Mouse (Mus musculus) cerebellum, postnatal 10 days (tissue): ENCODE results near the gene Atp1a1.

Experiments
- DNase-seq, 2 experiments: peaks; one replicate each; pipeline ENCODE4 v3.0.0; 2021; ENCODE audit warnings: mixed read lengths in 2 of 2

Gene Atp1a1

DNA sequence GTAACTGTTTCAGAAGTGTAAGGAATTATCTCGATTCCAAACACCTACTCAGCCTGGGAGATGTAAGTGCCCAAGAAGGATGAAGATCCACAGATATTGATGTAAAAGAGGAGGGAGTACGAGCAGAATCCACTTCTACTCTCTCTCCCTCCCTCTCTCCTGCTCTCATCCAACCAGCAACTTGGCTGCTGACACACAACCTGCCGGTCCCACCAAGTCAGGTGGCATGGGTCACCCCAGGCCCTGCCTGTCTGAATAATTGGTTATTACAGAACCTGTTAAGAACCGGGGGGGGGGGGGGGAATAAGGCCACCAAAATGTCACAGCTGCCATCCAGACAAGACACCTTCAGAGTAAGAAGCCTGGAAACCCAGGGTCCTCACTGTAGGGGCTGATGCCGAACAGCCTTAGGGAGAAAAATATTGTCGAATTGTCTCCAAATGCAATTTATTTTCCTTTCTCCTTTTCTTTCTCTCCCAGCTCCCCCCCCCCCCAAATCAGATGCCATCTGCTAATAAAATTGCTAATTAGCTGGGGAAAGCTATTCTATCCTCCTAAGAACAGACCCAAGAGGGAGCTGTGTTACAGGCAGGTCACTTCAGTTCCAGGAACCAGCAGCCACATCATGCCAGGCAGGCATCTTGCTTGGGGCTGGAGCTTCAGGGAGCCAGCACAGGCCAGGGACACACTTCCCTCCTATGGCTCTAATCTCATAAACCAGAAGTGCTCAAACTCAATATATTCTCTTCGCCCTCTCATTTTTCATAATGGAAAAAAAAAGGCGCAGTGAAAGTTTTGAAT, 6.7 kb upstream of the Atp1a1 start:
- DNase-seq, result peak in 1 of 2 experiments; percentile 62

DNA sequence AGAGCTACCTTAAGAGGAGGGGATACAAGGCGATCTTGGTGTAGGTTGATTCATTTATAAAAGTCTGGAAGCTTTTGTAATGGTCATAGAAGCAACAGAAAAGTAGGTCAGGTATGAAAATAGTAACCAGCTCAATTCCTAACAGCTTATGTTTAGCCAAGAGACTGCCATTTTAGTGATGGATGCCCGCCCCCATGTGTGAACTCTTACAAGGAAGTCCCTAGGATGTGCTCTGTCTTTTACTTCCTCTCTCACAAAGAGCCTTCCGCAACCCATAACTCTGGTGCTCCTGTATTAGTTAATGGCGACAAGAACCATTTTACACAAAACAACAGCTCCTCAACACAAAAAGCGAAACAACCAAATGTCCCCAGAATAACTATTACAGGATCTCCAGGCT, 4.8 kb upstream of the Atp1a1 start:
- DNase-seq, result no peak

DNA sequence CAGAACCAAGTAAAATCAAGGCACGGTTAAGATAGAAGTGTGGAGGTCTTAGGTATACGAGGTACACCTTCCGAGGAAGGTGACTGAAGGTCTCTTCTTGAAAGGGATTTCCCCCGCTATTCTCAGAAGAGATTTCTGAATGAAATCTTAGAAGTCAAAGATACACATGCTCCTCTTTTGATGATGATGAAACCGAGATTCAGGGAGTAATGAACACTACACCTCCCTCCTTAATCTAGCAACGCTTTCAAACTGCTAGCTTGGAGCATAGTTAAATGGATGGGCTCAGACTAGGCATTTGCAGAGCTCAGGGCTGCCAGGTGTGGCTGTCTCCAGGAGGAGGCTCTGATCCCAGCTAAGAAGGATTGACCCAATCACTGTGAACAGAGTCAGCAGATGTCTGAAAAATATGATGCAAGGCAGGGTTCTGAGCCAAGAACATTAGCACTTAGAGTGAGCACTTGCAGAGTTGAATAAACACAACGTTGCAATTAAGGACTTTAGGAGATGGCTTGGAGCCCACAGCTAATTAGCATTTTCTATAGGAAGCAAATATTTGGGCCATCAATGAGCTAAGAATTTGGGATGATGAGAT, 2.5 kb upstream of the Atp1a1 start:
- DNase-seq, result peak in 1 of 2 experiments; percentile 35

DNA sequence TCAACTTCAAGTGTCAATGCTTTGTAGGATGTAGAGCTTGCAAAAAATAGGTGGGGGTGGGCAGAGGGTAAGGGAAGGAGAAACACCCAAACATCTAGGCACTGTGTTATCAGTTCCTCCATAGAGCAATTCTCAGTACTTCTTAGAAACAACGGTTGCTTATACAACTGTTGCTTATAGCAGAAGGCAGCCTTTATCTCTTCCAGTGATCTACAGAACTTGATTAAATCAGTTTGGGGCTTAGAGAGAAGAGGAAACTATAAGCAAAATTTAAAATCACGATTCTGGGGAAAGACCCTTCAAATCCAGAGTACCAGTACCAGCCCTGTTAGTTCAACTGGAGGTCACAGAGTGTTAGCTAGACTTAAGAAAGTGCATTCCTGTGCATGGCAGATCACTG, 1.2 kb upstream of the Atp1a1 start:
- no peak for DNase-seq

DNA sequence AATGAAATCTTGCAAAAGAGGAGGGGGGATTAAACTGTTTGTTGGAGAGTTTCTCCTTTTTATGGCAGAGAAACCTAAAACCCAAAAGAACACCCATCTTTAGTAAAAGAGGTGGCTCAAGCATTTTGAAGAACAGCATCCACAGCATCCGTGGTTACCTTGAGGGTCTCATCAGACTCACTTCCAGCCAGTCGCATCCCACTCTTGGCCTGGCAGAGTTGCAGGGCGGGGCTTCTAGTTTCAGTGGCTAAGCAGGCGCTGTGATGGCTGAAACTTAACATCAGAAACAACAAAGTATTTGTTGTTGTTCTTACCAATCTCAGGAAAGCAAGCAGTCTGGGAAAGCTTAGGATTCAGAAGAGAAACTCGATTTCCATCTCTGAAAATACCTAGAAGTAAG, 807 bp upstream of the Atp1a1 start:
- peak in 1 of 2 experiments; percentile 34 for DNase-seq

DNA sequence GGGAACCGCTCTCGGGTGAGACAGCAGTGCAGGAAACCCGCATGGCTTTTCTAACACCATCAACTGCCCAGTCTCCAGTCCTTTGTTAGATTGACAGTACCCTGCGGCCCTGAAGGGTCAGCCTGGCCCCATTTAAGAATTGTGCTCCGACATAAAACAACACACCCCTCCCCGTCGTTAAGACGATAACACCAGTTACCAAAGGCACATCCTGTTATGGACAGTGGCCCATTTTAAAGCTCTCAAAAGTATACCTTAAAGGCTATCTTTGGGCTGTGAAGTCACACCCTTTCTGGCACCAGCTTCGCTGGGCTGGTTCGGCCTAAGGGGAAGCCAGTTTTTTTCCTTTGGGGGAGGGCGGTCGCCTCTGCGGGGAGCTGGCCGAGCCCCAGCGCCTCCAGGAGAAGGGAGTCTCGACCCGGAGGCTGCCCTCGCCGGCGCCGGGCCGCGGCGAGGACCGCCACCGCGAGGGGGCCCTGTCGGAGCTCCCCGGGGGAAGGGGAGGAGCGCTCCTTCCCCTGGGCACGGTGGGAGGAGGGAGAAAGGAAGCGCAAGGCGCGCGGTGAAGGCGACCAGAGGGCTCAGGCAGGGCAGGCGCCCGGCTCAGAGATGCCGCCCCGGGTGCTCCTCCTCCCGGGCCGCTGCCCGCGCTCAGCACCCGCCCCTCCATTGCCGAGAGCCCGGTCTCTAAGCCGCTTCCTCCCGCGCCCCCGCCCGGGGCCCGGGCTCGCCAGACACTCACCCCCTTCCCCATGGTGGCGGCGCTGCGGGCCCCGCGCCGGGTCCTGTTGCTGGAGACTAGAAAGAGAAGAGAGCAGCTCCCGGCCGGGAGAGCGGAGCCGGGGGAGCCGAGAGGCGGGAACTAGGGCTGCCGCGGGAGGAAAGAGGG, 579 bp downstream of the Atp1a1 start:
- DNase-seq, result peak; percentile 88 to 89

DNA sequence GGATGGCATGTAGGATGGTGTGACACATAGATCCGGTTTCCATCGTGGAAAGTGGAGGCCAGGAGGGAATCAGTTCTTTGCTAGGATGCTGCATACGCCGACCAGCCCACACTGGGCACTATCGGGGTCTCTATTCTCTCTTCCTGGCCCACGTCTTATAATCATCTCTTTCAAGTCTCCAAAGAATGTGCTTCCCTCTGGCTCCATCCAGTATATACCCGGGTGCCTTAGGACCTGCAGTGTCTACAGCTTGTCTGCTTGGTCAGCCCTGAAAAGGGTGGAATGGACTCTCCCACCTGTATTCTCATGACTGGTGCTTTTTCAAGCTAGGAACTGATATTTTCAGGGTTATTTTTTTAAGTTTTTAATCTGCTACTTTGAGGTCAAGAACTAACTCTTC, 1.3 kb downstream of the Atp1a1 start:
- DNase-seq, result no peak

DNA sequence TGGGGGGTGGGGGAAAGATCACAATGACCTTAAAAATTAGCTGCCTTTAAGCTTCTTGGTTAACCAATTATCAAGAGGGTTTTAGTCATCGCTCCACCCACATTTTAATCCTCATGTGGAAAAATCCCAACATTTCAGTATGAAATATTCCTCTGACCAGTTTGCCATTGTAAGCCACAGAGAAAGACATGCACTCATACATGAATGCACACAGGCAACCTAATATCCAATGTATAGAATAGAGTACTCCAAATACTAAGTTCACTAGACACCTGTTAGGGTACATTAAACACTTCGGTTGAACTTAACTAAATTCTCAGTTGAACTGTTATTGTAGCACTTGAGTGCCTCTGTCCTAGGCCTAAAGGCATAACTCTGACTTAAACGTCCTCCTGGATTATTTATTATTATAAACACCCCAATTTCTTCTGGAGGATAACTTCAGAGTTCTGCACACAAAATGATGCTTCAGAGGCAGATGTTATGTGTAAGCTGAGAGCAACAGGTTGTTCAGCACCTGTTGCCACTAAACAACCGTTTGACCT, 1.9 kb downstream of the Atp1a1 start:
- DNase-seq, result no peak

DNA sequence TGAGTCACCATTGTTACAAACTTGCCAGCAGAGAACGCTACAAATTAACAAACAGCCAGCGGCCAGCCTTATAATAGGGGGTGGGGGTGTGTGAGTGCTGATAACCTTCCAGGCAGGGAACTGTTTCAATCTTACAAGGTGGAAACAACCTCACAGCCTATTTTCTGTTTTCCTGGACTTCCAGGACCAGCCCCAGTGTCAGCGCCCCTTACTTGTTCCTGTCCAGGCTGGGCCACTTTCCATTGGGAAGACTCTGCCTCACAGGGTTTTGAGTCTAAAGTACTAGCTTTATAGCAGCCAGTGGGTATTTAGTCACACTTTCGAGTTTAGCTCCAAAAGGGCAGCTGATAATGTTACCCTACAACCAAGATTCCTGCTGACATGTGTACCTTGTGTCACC, 2.8 kb downstream of the Atp1a1 start:
- DNase-seq, result peak in 1 of 2 experiments; percentile 35

DNA sequence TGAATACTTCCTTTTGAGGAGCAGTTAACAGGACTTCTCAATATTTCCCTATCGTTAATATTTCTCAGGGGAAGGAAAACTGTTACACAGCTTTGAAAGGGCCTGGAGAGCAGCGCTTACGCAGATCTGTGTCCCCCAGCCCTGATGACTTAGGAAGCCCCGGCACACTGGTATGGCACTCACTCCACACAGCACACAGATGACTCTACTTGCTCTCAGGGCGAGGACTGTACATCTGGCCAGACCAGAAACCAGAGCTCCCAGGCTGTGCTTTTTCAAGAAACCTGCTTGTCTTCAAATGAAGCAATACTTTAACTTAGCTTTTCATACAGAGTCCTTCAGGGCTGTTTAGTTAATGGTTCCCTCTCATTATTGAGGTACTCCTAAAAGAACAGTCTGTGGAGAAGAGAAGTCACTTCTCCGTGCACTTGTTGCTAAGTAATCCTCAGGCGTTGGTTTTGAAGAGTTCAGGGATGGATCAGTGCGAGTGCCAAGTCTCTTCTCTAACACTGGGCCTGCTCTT, 3.4 kb downstream of the Atp1a1 start:
- no peak for DNase-seq

DNA sequence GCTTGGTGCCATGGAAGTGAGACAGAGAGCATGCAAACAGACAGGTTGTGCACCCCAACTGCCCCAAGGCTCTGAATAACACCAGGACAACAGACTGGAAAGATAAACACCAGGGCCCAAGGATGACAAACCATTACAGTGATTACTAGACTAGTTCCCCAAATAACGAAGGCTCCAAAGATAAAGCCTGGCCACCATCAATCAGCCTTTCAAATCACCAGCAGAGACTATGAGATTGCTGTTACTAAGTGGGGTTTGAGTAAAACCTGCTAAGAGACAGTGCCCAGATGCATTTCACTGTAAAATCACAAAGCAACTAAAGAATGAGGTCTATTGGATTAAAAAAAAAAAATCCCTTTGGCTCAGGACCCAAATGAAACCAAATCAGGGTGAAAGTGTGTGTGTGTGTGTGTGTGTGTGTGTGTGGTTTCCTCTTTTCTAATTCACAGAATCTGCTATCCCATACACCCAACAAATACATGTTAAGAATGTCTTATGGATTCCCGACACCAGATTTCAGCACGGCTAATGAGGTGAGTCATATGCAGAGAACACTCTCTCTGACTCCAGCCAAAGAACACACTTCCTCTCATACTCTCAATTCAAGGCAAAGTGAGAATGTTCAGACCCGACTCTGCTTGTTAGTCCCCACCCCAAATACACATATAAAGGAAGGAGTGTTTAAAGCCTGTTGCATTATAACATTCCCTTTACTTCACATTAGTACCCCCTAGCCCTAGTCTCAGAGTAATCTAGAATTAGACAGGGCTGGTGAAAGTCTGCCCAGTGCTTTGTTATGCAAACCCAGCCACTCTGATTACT, 4.4 kb downstream of the Atp1a1 start:
- DNase-seq, result no peak

DNA sequence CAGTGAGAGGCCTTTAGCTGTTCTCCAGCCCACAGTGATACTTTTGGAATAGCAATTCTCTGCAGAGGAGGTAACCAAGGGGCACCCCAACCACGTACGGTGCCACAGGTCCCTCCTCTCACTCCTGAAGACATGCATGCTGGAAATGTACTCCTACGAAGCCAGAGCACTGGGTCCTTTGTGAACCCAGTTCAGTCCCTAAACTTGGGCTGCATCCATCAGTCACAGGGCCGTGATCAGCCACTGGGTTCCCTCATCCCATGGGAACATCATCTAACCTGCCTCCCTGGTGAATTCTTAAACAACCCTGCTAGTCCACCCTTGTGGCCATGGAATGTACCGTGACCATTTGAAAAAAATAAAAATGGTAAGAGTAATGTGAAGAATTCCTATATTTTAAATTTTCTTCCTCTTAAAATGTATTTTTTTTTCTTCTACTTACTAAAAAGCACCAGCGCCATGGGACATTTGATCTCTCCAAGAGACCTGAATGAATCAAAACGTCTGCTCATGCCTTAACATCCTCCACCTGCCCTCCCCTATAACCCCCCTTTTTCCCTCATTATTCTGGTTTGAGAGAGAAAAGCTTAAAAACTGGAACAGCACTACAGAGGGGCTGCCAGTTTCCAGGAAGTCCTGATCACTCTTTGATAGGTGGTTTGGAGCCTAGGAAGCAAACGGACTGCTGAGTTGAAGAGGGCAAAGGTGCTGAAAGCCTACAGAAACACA, 5.1 kb downstream of the Atp1a1 start:
- no peak for DNase-seq

DNA sequence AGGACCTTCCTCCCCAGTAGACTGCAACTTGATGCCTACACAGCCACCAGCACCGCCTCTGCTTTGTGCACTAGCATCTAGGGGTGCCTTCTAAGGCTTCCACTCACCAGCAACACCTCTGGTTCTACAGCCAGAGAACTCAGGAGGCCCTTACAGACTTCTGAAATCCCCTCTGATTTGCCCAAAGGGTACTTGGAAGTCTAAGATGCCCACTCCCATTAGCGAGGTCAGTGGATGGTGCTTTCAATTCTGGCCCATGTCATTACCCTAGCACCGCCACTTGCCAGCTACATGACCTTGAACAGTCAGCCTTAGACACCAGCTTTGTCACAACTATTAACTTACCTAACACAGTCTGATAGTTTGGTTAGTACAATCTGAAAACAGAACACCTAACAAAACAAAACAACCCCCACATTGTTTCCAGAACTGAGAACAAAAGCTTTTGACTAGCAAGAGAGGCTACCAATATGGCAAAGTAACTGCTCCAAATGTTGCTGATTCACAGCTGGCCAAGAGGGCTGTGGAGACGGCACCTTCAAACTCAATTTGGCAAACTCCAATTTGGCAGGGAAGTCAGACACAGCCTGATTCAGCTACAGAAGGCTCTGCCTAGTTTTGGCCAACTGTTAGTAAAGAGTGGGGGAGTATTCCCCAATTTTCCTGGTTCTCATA, 6.1 kb downstream of the Atp1a1 start:
- peak in 1 of 2 experiments; percentile 62 for DNase-seq

DNA sequence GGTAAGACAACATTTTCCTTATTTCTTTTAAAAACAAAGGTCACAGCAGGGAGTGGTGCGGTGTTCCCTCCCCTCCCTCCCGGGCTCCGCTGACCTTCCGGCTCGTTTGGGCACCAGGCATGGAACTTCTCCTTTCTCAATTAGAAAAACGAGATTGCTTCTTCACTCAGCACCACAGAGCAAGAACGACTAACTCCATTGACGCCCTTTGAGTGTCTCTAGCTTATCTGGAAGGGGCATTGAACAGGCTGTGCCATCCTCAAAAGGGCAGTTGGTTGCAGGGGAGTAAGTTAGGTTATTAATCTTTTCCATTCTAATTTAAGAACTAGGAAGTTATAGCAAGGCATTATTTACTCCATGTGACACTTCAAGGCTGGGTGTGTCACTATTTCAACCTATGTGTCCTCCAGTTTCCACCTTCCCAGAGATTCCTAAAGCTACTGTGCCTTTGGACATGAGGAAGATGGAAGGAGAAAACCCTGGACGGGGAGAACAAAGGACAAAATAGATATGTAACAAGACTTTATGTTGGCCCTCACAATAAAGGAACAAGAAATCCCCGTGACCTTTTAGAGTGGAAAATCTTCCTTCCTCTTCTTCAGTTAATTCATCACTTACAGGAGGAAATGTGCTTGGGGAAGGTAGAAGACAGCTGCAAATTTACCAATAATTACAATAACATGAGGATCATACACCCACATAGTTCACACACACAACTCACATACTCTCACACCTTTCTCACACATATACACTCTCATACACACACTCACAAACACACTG, 7.0 kb downstream of the Atp1a1 start:
- no peak for DNase-seq

DNA sequence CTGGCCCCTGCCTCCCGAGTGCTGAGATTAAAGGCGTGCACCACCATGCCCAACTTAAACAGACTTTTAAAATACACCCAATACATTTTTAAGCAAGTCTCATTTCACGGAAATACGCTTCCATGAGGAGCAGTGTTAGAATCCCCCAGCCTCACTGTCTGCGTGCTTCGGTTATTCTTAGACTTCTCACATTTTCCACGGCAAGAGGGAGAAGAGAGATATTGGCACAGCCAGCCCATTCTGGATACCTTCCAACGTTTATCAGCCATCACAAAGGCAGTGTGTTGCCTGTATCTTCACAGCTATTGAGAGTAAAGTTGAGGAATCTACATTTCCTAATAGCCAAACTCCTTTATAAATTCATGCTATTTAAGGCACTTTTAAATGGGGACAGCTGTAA, 7.8 kb downstream of the Atp1a1 start:
- peak; percentile 82 to 83 for DNase-seq

DNA sequence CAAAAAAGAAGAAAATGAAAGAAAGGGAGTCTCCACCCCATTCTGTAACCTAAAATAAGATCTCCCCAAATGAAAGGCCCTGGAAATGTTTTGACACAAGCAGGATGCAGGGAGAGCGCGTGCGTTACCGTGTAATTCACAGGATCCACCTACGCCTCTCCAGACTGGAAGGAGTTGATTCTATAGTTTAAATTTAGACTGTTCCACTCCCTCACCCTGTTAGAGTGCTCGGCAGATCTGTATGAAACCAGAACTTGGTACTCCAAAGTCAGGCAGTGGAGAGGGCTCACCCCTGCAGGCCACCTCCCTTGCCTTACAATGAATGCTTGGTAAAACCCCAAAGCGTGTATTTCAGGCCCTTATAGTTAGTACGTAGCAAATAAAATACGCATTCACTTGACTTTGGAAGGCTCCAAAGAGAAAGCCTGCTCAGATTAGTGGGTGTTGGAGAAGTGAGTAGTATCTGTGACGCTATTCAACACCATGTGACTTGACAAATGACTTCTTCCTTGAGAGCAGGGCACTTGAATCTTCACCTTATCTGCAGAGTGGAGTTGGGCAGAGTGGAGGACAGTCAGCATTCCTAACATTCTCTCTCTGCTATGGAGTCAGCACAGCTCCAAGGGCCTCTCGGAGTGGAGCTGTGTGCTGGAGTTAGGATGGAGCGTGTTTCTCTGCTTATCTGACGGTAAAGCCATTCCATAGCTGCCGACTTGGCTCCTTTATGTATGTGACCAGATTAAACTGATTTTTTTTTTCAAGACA, 8.4 kb downstream of the Atp1a1 start:
- no peak for DNase-seq

DNA sequence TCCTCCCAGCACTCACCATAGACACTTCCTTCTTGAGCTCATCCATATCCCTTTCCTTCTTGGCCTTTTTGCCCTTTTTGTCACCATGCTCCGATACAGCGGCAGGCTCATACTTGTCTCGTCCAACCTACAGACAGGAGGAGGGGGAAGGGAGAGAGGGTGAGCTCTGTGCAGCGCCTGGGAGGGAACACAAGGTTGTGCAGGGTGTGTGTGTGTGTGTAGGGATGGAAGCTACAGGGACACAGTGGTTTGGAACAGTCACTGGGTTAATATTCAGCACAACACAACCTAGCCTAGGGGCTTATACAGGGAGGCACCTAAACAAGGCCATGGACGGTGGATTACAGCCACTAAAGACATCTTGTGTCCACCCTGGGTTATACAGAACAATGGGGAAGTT, 9.5 kb downstream of the Atp1a1 start:
- DNase-seq, result no peak

DNA sequence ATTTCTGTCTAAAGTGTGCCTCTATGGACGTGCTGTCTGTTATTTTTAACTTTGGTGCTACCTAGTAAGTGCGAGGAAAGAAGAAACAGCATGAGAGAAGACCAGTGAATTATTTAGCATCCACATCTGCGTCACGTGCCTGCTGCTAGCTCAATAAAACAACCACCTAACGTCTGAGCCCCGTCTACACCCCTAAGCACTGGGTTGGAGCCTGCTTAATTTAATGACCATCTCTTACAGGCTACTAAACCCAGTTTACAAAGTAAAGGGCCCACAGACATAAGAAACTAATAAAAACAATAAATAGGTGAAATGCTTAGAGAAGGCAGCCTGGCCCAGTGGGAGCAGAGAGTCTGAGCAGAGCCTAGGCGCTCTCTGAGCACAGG, 11.2 kb downstream of the Atp1a1 start:
- DNase-seq, result no peak
